Mouse (Mus musculus): ENCODE measurements at regions not wholly inside any gene's neighbourhood (a gene's known extent, or its start where the extent isn't known, plus 50 kb on each side); places are given as distances from the start of the nearest gene placed in this dataset.
"Not testable (repeated sequence)": the region's sequence is repeated elsewhere in the genome, so short reads cannot be mapped to it uniquely, and the experiment has no call there.

GRCm38 (mm10) chr6:5663433-5664175, 61.8 kb upstream of the Dync1i1 start:
- intact Hi-C loops (cut with DNase I): no loop called here

GRCm38 (mm10) chr6:5645150-5645732, 80.2 kb upstream of the Dync1i1 start:
- peak; percentile 65 to 77 for DNase-seq (ENCODE audit: extremely low spot score in 1 of 2, low spot score in 2 of 2)
- intact Hi-C loops (cut with DNase I): loop anchor here (2.0 to 10.0 kb wide), 3 partner anchors 80 to 1240 kb away; partner anchors contain the start of genes Dlx5 and Dync1i1

More at GRCm38 (mm10) chr6:5663433-5664175, 61.8 kb upstream of the Dync1i1 start:
- no peak for DNase-seq (ENCODE audit: extremely low spot score in 1 of 2, low spot score in 2 of 2)

- DNase-seq (ENCODE audit: extremely low spot score in 1 of 2, low spot score in 2 of 2): no peak
- intact Hi-C loops (cut with DNase I): no loop called here
Measured at GRCm38 (mm10) chr6:5634222-5634621, 91.2 kb upstream of the Dync1i1 start.

GRCm38 (mm10) chr6:5633036-5633708, 92.3 kb upstream of the Dync1i1 start:
- peak; percentile 36 to 63 for DNase-seq (ENCODE audit: extremely low spot score in 1 of 2, low spot score in 2 of 2)
- intact Hi-C loops (cut with DNase I): no loop called here

GRCm38 (mm10) chr6:5624085-5624484, 101.4 kb upstream of the Dync1i1 start:
- DNase-seq (ENCODE audit: extremely low spot score in 1 of 2, low spot score in 2 of 2): no peak
- intact Hi-C loops (cut with DNase I): no loop called here

- DNase-seq (ENCODE audit: extremely low spot score in 1 of 2, low spot score in 2 of 2): no peak
- intact Hi-C loops (cut with DNase I): no loop called here
Measured at GRCm38 (mm10) chr6:5621582-5621981, 103.9 kb upstream of the Dync1i1 start.

GRCm38 (mm10) chr6:5594011-5594410, 97.9 kb upstream of the Pdk4 start:
- DNase-seq (ENCODE audit: extremely low spot score in 1 of 2, low spot score in 2 of 2): no peak
- intact Hi-C loops (cut with DNase I): no loop called here

GRCm38 (mm10) chr6:5589635-5590034, 93.5 kb upstream of the Pdk4 start:
- intact Hi-C loops (cut with DNase I): loop anchor here (2.0 kb wide), 1 partner anchor 179 kb away; no protein-coding TSS in a partner anchor
- peak; percentile 51 to 55 for DNase-seq (ENCODE audit: extremely low spot score in 1 of 2, low spot score in 2 of 2)

- no peak for DNase-seq (ENCODE audit: extremely low spot score in 1 of 2, low spot score in 2 of 2)
- intact Hi-C loops (cut with DNase I): no loop called here
Measured at GRCm38 (mm10) chr6:5582923-5583525, 86.9 kb upstream of the Pdk4 start.

- intact Hi-C loops (cut with DNase I); DNase-seq (ENCODE audit: extremely low spot score in 1 of 2, low spot score in 2 of 2): not testable (repeated sequence)
Measured at GRCm38 (mm10) chr6:5576891-5577290, 80.8 kb upstream of the Pdk4 start.

- DNase-seq (ENCODE audit: extremely low spot score in 1 of 2, low spot score in 2 of 2): no peak
- intact Hi-C loops (cut with DNase I): no loop called here
Measured at GRCm38 (mm10) chr6:5566582-5566981, 70.5 kb upstream of the Pdk4 start.

- DNase-seq (ENCODE audit: extremely low spot score in 1 of 2, low spot score in 2 of 2): no peak
- intact Hi-C loops (cut with DNase I): no loop called here
Measured at GRCm38 (mm10) chr6:5565049-5565448, 68.9 kb upstream of the Pdk4 start.

GRCm38 (mm10) chr6:5553703-5554394, 57.7 kb upstream of the Pdk4 start:
- no peak for DNase-seq (ENCODE audit: extremely low spot score in 1 of 2, low spot score in 2 of 2)
- intact Hi-C loops (cut with DNase I): no loop called here

GRCm38 (mm10) chr6:5550067-5550466, 54.0 kb upstream of the Pdk4 start:
- DNase-seq (ENCODE audit: extremely low spot score in 1 of 2, low spot score in 2 of 2): no peak
- intact Hi-C loops (cut with DNase I): no loop called here

All from left cerebral cortex, postnatal 10 days (tissue).